Mouse (Mus musculus) thymus, adult 2 months (tissue): ENCODE results near the gene Draxin.

Experiments
- CTCF ChIP-seq: fragments of 200-500 bp; IDR thresholded peaks from 2 replicates; pipeline ENCODE4 v1.5.1; 2012; ENCODE audit warnings: mild to moderate bottlenecking, control low read depth, low read length, moderate library complexity, borderline replicate concordance; ENCODE audit not compliant: control insufficient read depth, poor library complexity, insufficient read depth; ENCODE audit errors: extremely low read depth
- POLR2A ChIP-seq: fragments of 200-500 bp; IDR thresholded peaks from 2 replicates; pipeline ENCODE4 v1.6.1; 2012; ENCODE audit warnings: mild to moderate bottlenecking, low read length, control low read depth, moderate library complexity; ENCODE audit not compliant: control insufficient read depth, poor library complexity, insufficient read depth; ENCODE audit errors: extremely low read depth

- no peak for TF ChIP-seq POLR2A
- no peak for TF ChIP-seq CTCF
Observed at GRCm38 (mm10) chr4:148051886-148052285, 78.6 kb downstream of the Draxin start.
